Mouse (Mus musculus) gastrocnemius, adult 2 months (tissue): Measurements from ENCODE around the gene Gm20489. TPM values are rescaled to one million over a fixed set of nuclear protein-coding genes. Genes with fewer than 3 reads are reported as not detected.

Experiments used
- DNase-seq: peaks from one replicate; pipeline ENCODE4 v3.0.0; 2022
- H3K27ac ChIP-seq: fragments of 200-600 bp; 2 replicates; pipeline ENCODE4 v1.8.1; 2022; ENCODE audit warnings: mild to moderate bottlenecking
- H3K4me3 ChIP-seq: fragments of 200-600 bp; 2 replicates; pipeline ENCODE4 v1.8.1; 2022; ENCODE audit warnings: mild to moderate bottlenecking, moderate library complexity
- CTCF ChIP-seq: fragments of 200-600 bp; IDR thresholded peaks from 2 replicates; pipeline ENCODE4 v1.8.1; 2022; ENCODE audit warnings: antibody characterized with exemption, mild to moderate bottlenecking, moderate library complexity
- intact Hi-C: fragments of 180-260 bp; cut with DNase I; formaldehyde crosslinking; loops from one replicate; pipeline ENCODE4 v1.15.1; 2025
- long read RNA-seq, 2 experiments: library from polyadenylated mRNA; stranded (forward); transcript quantifications; one replicate each; pipeline ENCODE4 v2.0.0; 2021
- total RNA-seq, 2 experiments: library from RNA; stranded (reverse); gene quantifications; 2 replicates each; pipeline ENCODE4 v1.2.3; 2021

Gm20489 gene
- not detected for total RNA-seq
- long read RNA-seq, experiment 1: 0 reads
- long read RNA-seq, experiment 2: 0 reads

GRCm38 (mm10) chrX:101268755-101269124 lies at the start of gene Gm20489:
TSS of gene Gm20489 (minus strand) at chrX:101269023.
- H3K4me3 ChIP-seq: peak within 1 kb of the TSS; percentile 54
- DNase-seq: no peak
- intact Hi-C loops: no loop called here
- no peak for TF ChIP-seq CTCF
- peak within 1 kb of the TSS; percentile 24 for H3K27ac ChIP-seq

- no peak overlapping the region for H3K27ac ChIP-seq
- no peak overlapping the region for H3K4me3 ChIP-seq
- TF ChIP-seq CTCF: no peak
- DNase-seq: no peak
- intact Hi-C loops: no loop called here
Measured at GRCm38 (mm10) chrX:101313625-101314359, 45.0 kb upstream of the Gm20489 start.

GRCm38 (mm10) chrX:101309299-101309698 lies 40.5 kb upstream of the Gm20489 start:
- intact Hi-C loops: no loop called here
- no peak for TF ChIP-seq CTCF
- no peak for DNase-seq
- Histone ChIP-seq H3K27ac (no peak overlapping the region), H3K4me3 (no peak overlapping the region)

DNA sequence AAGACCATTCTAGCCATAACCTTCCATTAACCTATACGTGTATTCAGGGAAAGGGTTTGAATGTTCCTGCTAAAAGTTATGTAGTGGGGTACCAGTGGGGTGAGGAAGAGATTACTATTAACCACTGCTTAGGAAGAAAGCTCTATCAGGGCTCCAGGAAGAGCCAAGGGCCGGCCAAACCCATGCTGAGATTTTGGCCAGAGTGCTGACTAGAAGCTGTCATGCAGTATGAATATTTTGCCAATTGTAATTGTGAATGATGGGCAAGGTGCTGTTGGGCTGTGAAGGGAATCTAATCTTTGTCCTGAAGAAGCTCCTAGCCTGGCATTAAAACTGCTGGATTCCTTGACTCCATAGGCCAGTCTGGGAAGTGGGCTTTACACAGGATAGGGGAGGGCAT lies 35.8 kb upstream of the Gm20489 start:
- DNase-seq: no peak
- intact Hi-C loops: no loop called here
- TF ChIP-seq CTCF: no peak
- Histone ChIP-seq H3K27ac (no peak overlapping the region), H3K4me3 (no peak overlapping the region)

GRCm38 (mm10) chrX:101301654-101302053 lies 32.8 kb upstream of the Gm20489 start:
- no peak overlapping the region for H3K27ac ChIP-seq
- TF ChIP-seq CTCF: no peak
- H3K4me3 ChIP-seq: no peak overlapping the region
- no peak for DNase-seq
- intact Hi-C loops: no loop called here

GRCm38 (mm10) chrX:101300427-101301030 lies 31.7 kb upstream of the Gm20489 start:
- DNase-seq: no peak
- Histone ChIP-seq H3K4me3 (peak overlapping the region; percentile 17; the same call in 1 of the 2 replicates), H3K27ac (no peak overlapping the region)
- intact Hi-C loops: no loop called here
- no peak for TF ChIP-seq CTCF

GRCm38 (mm10) chrX:101299473-101300426 lies 30.9 kb upstream of the Gm20489 start:
- no peak for DNase-seq
- Histone ChIP-seq H3K27ac (no peak overlapping the region), H3K4me3 (peak overlapping the region; percentile 48)
- TF ChIP-seq CTCF: no peak
- intact Hi-C loops: no loop called here

DNA sequence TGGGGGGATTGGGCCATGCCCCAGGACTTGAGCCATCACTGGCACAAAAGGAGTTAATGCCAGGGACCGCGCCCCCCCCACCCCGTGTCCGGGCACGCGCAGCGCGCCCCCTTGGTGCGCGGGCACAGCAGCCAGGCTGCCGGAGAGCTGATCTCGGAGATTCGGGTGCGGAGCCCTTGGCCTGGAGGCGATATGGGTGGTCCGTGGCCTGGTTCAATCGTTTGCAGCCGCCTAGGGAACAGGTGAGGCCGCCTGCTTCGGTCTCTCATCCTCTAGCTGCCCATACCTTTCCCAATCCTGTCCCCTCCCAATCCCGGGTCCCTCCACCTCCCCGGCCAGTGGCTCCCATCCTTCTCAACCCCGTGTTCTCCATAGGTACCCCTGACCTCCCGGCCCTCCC lies 30.2 kb upstream of the Gm20489 start, which contains the start of gene Nlgn3:
Gene Nlgn3 (plus strand): TSS at position 114 of the 400 bp plus-strand sequence.
- H3K27ac ChIP-seq: no peak within 1 kb of the TSS
- no peak for DNase-seq
- no peak for TF ChIP-seq CTCF
- peak within 1 kb of the TSS; percentile 48 for H3K4me3 ChIP-seq
- intact Hi-C loops: no loop called here

- TF ChIP-seq CTCF: no peak
- Histone ChIP-seq H3K4me3 (no peak overlapping the region), H3K27ac (no peak overlapping the region)
- intact Hi-C loops: no loop called here
- DNase-seq: no peak
Measured at GRCm38 (mm10) chrX:101290111-101290510, 21.3 kb upstream of the Gm20489 start.

DNA sequence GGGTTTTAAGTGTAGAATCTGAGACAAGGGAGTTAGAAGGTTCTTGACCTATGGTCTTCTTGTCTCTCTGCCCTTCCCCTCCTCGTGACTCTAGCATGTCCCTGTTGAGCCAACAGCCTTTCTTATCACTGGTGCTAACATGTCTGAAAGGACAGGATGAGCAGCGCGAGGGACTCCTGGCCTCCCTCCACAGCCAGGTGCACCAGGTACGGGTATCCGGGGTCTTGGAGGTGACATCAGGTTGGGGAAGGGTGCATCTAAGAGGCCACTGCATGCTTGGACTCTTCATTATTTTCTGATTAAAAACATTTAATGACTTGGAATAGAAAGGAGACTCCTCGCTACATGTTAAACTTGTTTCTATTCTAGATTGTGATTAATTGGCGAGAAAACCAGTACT lies 20.2 kb upstream of the Gm20489 start:
- no peak for DNase-seq
- no peak overlapping the region for H3K27ac ChIP-seq
- no peak overlapping the region for H3K4me3 ChIP-seq
- intact Hi-C loops: loop anchor here (5.0 kb wide), 1 partner anchor 157 kb away; no protein-coding TSS in a partner anchor
- TF ChIP-seq CTCF: no peak

DNA sequence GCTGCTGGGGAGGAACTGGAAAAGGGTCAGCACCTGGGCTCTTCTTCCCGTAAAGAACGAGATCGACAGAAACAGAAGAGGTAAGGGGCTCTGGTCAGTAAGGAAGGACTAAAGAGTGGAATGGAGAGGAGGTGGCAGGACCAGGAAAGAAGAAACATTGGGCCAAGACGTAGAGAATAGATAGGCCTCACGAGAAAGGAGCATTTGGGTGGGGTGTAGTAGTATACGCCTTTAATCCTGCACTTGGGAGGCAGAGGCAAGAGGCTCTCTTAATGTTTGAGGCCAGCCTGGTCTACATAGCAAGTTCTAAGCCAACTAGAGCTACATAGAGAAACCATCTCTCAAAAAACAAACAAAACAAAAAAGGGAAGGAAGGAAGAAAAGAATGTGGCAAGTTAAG lies 19.6 kb upstream of the Gm20489 start:
- H3K4me3 ChIP-seq: no peak overlapping the region
- no peak for DNase-seq
- intact Hi-C loops: loop anchor here (5.0 kb wide), 1 partner anchor 156 kb away; no protein-coding TSS in a partner anchor
- H3K27ac ChIP-seq: no peak overlapping the region
- TF ChIP-seq CTCF: no peak

GRCm38 (mm10) chrX:101287543-101287942 lies 18.7 kb upstream of the Gm20489 start:
- DNase-seq: no peak
- no peak overlapping the region for H3K27ac ChIP-seq
- no peak overlapping the region for H3K4me3 ChIP-seq
- no peak for TF ChIP-seq CTCF
- intact Hi-C loops: loop anchor here (5.0 kb wide), 1 partner anchor 155 kb away; no protein-coding TSS in a partner anchor
